Mouse (Mus musculus): Measurements from ENCODE around the gene Ptgr2. TPM values are rescaled to one million over a fixed set of nuclear protein-coding genes. Genes with fewer than 3 reads are reported as not detected.
"Not testable (repeated sequence)": the region's sequence is repeated elsewhere in the genome, so short reads cannot be mapped to it uniquely, and the experiment has no call there.

Ptgr2 gene
- polyA plus RNA-seq (2014; fragmentation: Nextera tagmentation; extraction: Ambion mirVana), result 79.0 and 92.4 TPM in 2 replicates

GRCm38 (mm10) chr12:84284885-84285592, at the start of gene Ptgr2:
Ptgr2 (plus strand) TSS chr12:84285232.
- under 1% methylated on average over 39 of the region's 39 CpGs for WGBS
- Histone ChIP-seq H3K4me3 (ENCODE audit: control insufficient read depth in 1 of 2, insufficient read depth in 1 of 2, low read depth in 1 of 2, low read length in 2 of 2) (peak within 1 kb of the TSS; percentile 54 to 69), H3K36me3 (ENCODE audit: control insufficient read depth, insufficient read depth, low read length) (peaks cover 3% of the 10 kb centered on the region), H3K9me3 (ENCODE audit: control insufficient read depth, low read length) (no peaks in the 10 kb centered on the region), H3K4me1 (ENCODE audit: control insufficient read depth in 2 of 2, insufficient read depth in 2 of 2, low read length in 2 of 2) (peaks cover 4 to 10% of the 10 kb centered on the region in 2 experiments), H3K27ac (replicated peaks in 1 of 2; ENCODE audit: control insufficient read depth in 1 of 2, insufficient read depth in 1 of 2, low read depth in 2 of 2, low read length in 2 of 2) (peak within 1 kb of the TSS; percentile 81 to 86), H3K4me2 (ENCODE audit: low read length) (peak within 1 kb of the TSS; percentile 88), H3K9ac (ENCODE audit: low read length) (peak within 1 kb of the TSS; percentile 91), H3K27me3 (ENCODE audit: control insufficient read depth, insufficient read depth, low read length) (no peaks in the 10 kb centered on the region)
- ATAC-seq (ENCODE audit: insufficient number of reproducible peaks, insufficient read depth, low FRiP score, low read depth), result peak; percentile 95

- no peak overlapping the region for H3K27ac ChIP-seq (replicated peaks in 1 of 2; ENCODE audit: control insufficient read depth in 1 of 2, insufficient read depth in 1 of 2, low read depth in 2 of 2, low read length in 2 of 2)
- 91% methylated on average over 6 of the region's 6 CpGs for WGBS
- no peaks in the 10 kb centered on the region for H3K9me3 ChIP-seq (ENCODE audit: control insufficient read depth, low read length)
- no peak overlapping the region for H3K9ac ChIP-seq (ENCODE audit: low read length)
- H3K4me2 ChIP-seq (ENCODE audit: low read length), result no peak overlapping the region
- peaks cover 0 to 4% of the 10 kb centered on the region in 2 experiments; a peak in 1 of 4 replicates for H3K4me1 ChIP-seq (ENCODE audit: control insufficient read depth in 2 of 2, insufficient read depth in 2 of 2, low read length in 2 of 2)
- no peak overlapping the region for H3K4me3 ChIP-seq (ENCODE audit: control insufficient read depth in 1 of 2, insufficient read depth in 1 of 2, low read depth in 1 of 2, low read length in 2 of 2)
- ATAC-seq (ENCODE audit: insufficient number of reproducible peaks, insufficient read depth, low FRiP score, low read depth), result no peak
- H3K27me3 ChIP-seq (ENCODE audit: control insufficient read depth, insufficient read depth, low read length), result no peaks in the 10 kb centered on the region
- no peaks in the 10 kb centered on the region for H3K36me3 ChIP-seq (ENCODE audit: control insufficient read depth, insufficient read depth, low read length)
These were observed 49.5 kb upstream of the Ptgr2 start for GRCm38 (mm10) chr12:84235577-84235976.

DNA sequence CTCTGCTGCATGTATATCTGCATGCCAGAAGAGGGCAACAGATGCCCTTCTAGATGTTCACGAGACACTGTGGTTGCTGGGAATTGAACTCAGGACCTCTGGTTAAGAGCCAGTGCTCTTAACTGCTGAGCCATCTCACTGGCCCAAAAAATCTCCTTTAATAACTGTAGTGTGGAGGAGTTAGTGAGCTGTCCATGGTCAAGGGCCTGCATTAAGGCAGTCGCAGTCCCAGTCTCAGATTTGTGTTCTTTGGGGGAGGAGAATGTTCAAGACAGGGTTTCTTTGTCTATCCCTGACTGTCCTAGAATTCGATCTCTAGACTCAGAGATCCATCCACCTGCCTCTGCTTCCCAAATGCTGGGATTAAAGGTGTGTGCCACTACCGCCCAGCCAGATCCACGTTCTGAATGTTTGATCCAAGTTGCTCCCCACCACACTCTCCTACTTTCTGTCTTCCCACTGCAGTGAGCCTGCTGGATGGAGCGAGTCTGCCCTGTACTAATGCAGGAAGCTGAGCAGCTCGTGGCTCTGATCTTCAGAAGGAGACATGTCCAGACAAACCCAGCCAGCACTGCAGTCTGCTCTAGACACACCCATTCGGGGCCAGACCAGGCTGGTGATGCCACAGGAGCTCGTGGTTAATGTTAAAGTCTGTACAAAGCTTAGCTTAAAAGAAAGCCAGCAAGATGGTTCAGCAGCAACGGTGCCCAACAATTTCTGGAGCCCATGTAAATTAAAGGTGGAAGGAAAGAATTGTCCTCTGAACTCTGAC, 48.9 kb upstream of the Ptgr2 start:
- H3K4me2 ChIP-seq (ENCODE audit: low read length), result no peak overlapping the region
- no peaks in the 10 kb centered on the region for H3K27me3 ChIP-seq (ENCODE audit: control insufficient read depth, insufficient read depth, low read length)
- no peak overlapping the region for H3K9ac ChIP-seq (ENCODE audit: low read length)
- peaks cover 0 to 4% of the 10 kb centered on the region in 2 experiments; a peak in 1 of 4 replicates for H3K4me1 ChIP-seq (ENCODE audit: control insufficient read depth in 2 of 2, insufficient read depth in 2 of 2, low read length in 2 of 2)
- H3K9me3 ChIP-seq (ENCODE audit: control insufficient read depth, low read length), result no peaks in the 10 kb centered on the region
- 77% methylated on average over 10 of the region's 10 CpGs for WGBS
- H3K27ac ChIP-seq (replicated peaks in 1 of 2; ENCODE audit: control insufficient read depth in 1 of 2, insufficient read depth in 1 of 2, low read depth in 2 of 2, low read length in 2 of 2), result no peak overlapping the region
- H3K4me3 ChIP-seq (ENCODE audit: control insufficient read depth in 1 of 2, insufficient read depth in 1 of 2, low read depth in 1 of 2, low read length in 2 of 2), result no peak overlapping the region
- ATAC-seq (ENCODE audit: insufficient number of reproducible peaks, insufficient read depth, low FRiP score, low read depth), result no peak
- H3K36me3 ChIP-seq (ENCODE audit: control insufficient read depth, insufficient read depth, low read length), result no peaks in the 10 kb centered on the region

DNA sequence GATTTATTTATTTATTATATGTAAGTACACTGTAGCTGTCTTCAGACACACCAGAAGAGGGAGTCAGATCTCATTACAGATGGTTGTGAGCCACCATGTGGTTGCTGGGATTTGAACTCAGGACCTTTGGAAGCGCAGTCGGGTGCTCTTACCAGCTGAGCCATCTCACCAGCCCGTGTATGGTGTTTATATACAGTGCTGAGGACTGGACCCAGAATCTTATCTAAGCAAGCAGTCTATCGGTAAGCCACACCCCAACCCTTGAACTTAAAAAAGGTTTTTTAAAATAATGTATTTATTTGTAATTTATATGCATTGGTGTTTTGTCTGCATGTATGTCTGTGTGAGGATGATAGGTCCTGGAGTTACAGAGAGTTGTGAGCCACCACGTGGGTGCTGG, 48.0 kb upstream of the Ptgr2 start:
- H3K9ac ChIP-seq (ENCODE audit: low read length); ATAC-seq (ENCODE audit: insufficient number of reproducible peaks, insufficient read depth, low FRiP score, low read depth); H3K36me3 ChIP-seq (ENCODE audit: control insufficient read depth, insufficient read depth, low read length); H3K27me3 ChIP-seq (ENCODE audit: control insufficient read depth, insufficient read depth, low read length); H3K9me3 ChIP-seq (ENCODE audit: control insufficient read depth, low read length); H3K4me3 ChIP-seq (ENCODE audit: control insufficient read depth in 1 of 2, insufficient read depth in 1 of 2, low read depth in 1 of 2, low read length in 2 of 2); H3K4me2 ChIP-seq (ENCODE audit: low read length); H3K27ac ChIP-seq (replicated peaks in 1 of 2; ENCODE audit: control insufficient read depth in 1 of 2, insufficient read depth in 1 of 2, low read depth in 2 of 2, low read length in 2 of 2); H3K4me1 ChIP-seq (ENCODE audit: control insufficient read depth in 2 of 2, insufficient read depth in 2 of 2, low read length in 2 of 2): not testable (repeated sequence)
- WGBS, result 89% methylated on average over 5 of the region's 5 CpGs

- ATAC-seq (ENCODE audit: insufficient number of reproducible peaks, insufficient read depth, low FRiP score, low read depth), result no peak
- no peak overlapping the region for H3K9ac ChIP-seq (ENCODE audit: low read length)
- peaks cover 0 to 4% of the 10 kb centered on the region in 2 experiments; a peak in 1 of 4 replicates for H3K4me1 ChIP-seq (ENCODE audit: control insufficient read depth in 2 of 2, insufficient read depth in 2 of 2, low read length in 2 of 2)
- no peaks in the 10 kb centered on the region for H3K27me3 ChIP-seq (ENCODE audit: control insufficient read depth, insufficient read depth, low read length)
- H3K36me3 ChIP-seq (ENCODE audit: control insufficient read depth, insufficient read depth, low read length), result no peaks in the 10 kb centered on the region
- no peak overlapping the region for H3K4me2 ChIP-seq (ENCODE audit: low read length)
- no peak overlapping the region for H3K27ac ChIP-seq (replicated peaks in 1 of 2; ENCODE audit: control insufficient read depth in 1 of 2, insufficient read depth in 1 of 2, low read depth in 2 of 2, low read length in 2 of 2)
- H3K9me3 ChIP-seq (ENCODE audit: control insufficient read depth, low read length), result no peaks in the 10 kb centered on the region
- no peak overlapping the region for H3K4me3 ChIP-seq (ENCODE audit: control insufficient read depth in 1 of 2, insufficient read depth in 1 of 2, low read depth in 1 of 2, low read length in 2 of 2)
- 72% methylated on average over 7 of the region's 7 CpGs for WGBS
These were observed 41.8 kb upstream of the Ptgr2 start for GRCm38 (mm10) chr12:84243076-84243770.

DNA sequence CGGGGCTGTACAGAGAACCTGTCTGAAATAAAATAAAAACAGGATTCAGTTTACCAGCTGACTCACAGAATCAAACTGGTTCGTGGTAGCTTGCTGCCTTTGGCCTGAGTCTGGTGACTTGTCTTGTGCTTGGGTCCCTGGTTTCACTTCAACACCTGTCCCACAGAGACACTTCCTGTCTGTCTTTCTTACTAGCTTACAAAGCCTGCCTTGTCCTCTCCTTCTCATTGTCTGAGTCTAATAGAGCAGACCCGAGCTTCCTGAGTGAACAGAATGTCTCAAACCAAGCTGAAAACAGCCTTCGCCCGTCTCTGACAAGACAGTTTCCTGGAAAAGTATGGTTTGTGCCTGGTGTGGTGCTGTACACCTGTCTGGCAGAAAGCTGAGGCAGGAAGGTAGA, 39.3 kb upstream of the Ptgr2 start:
- Histone ChIP-seq H3K9ac (ENCODE audit: low read length) (no peak overlapping the region), H3K4me2 (ENCODE audit: low read length) (no peak overlapping the region), H3K27ac (replicated peaks in 1 of 2; ENCODE audit: control insufficient read depth in 1 of 2, insufficient read depth in 1 of 2, low read depth in 2 of 2, low read length in 2 of 2) (no peak overlapping the region), H3K36me3 (ENCODE audit: control insufficient read depth, insufficient read depth, low read length) (no peaks in the 10 kb centered on the region), H3K4me1 (ENCODE audit: control insufficient read depth in 2 of 2, insufficient read depth in 2 of 2, low read length in 2 of 2) (no peaks in the 10 kb centered on the region), H3K27me3 (ENCODE audit: control insufficient read depth, insufficient read depth, low read length) (no peaks in the 10 kb centered on the region), H3K4me3 (ENCODE audit: control insufficient read depth in 1 of 2, insufficient read depth in 1 of 2, low read depth in 1 of 2, low read length in 2 of 2) (no peak overlapping the region), H3K9me3 (ENCODE audit: control insufficient read depth, low read length) (no peaks in the 10 kb centered on the region)
- no peak for ATAC-seq (ENCODE audit: insufficient number of reproducible peaks, insufficient read depth, low FRiP score, low read depth)
- 67% methylated on average over 5 of the region's 5 CpGs for WGBS

- Histone ChIP-seq H3K4me2 (ENCODE audit: low read length) (no peak overlapping the region), H3K27me3 (ENCODE audit: control insufficient read depth, insufficient read depth, low read length) (no peaks in the 10 kb centered on the region), H3K9me3 (ENCODE audit: control insufficient read depth, low read length) (no peaks in the 10 kb centered on the region), H3K4me1 (ENCODE audit: control insufficient read depth in 2 of 2, insufficient read depth in 2 of 2, low read length in 2 of 2) (no peaks in the 10 kb centered on the region), H3K36me3 (ENCODE audit: control insufficient read depth, insufficient read depth, low read length) (no peaks in the 10 kb centered on the region), H3K27ac (replicated peaks in 1 of 2; ENCODE audit: control insufficient read depth in 1 of 2, insufficient read depth in 1 of 2, low read depth in 2 of 2, low read length in 2 of 2) (no peak overlapping the region), H3K4me3 (ENCODE audit: control insufficient read depth in 1 of 2, insufficient read depth in 1 of 2, low read depth in 1 of 2, low read length in 2 of 2) (no peak overlapping the region), H3K9ac (ENCODE audit: low read length) (no peak overlapping the region)
- 9% methylated on average over 3 of the region's 3 CpGs for WGBS
- no peak for ATAC-seq (ENCODE audit: insufficient number of reproducible peaks, insufficient read depth, low FRiP score, low read depth)
These were observed 35.8 kb upstream of the Ptgr2 start for GRCm38 (mm10) chr12:84249217-84249616.

Data from heart, embryonic 14.5 days (tissue).